Mouse (Mus musculus): ENCODE results near the gene Appl1. TPM values are rescaled to one million over a fixed set of nuclear protein-coding genes. Genes with fewer than 3 reads are reported as not detected.

Gene Appl1
- polyA plus RNA-seq, 1 experiment: 34.7 TPM

DNA sequence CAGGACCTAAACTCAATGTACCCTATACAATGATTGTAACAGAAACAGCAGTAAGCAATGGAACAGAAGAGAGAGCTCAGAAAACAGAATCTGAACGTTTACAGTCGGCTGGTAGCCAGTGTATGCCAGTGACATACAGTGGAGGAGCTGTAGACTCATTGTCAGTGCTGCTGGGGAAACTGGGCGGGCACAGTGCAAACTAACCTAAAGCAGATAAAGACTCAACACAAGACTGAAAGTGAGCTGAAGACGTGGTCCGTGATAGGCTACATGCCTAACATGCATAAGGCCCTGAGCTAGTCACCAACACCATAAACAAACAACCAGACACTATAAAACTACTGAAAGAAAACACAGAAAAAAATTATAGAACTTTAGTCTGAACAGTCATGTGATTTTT lies 89.3 kb downstream of the Appl1 start:
- H3K4me1 ChIP-seq (ENCODE audit: control insufficient read depth, insufficient read depth, low read length): no peaks in the 10 kb centered on the region
- H3K27ac ChIP-seq (ENCODE audit: insufficient read depth, low read length): no peak overlapping the region
- H3K4me3 ChIP-seq (ENCODE audit: insufficient read depth, low read length): no peak overlapping the region
- no peak for TF ChIP-seq CTCF (IDR thresholded peaks at IDR 0.05; ENCODE audit: extremely low read depth, insufficient read depth, low read length)
- no peak for TF ChIP-seq POLR2A (IDR thresholded peaks at IDR 0.05; ENCODE audit: extremely low read depth, insufficient read depth, low read length)

DNA sequence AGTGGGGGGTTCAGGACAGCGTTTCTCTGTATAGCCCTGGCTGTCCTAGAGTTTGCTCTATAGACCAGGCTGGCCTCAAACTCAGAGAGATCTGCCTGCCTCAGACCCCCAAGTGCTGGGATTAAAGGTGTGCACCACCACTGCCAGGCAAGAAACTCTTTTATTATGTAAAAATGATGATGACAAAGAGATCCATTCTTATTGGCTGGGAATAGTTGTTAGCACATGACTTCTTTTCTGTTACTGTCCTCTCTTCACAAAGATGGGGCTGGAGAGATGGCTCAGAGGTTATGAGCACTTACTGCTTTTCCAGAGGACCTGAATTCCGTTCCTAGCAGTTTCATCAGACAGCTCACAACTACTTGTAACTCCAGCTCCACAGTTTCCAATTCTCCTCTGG lies 91.1 kb downstream of the Appl1 start:
- no peak for TF ChIP-seq CTCF (IDR thresholded peaks at IDR 0.05; ENCODE audit: extremely low read depth, insufficient read depth, low read length)
- no peak for TF ChIP-seq POLR2A (IDR thresholded peaks at IDR 0.05; ENCODE audit: extremely low read depth, insufficient read depth, low read length)
- H3K4me3 ChIP-seq (ENCODE audit: insufficient read depth, low read length): no peak overlapping the region
- no peak overlapping the region for H3K27ac ChIP-seq (ENCODE audit: insufficient read depth, low read length)
- no peaks in the 10 kb centered on the region for H3K4me1 ChIP-seq (ENCODE audit: control insufficient read depth, insufficient read depth, low read length)

DNA sequence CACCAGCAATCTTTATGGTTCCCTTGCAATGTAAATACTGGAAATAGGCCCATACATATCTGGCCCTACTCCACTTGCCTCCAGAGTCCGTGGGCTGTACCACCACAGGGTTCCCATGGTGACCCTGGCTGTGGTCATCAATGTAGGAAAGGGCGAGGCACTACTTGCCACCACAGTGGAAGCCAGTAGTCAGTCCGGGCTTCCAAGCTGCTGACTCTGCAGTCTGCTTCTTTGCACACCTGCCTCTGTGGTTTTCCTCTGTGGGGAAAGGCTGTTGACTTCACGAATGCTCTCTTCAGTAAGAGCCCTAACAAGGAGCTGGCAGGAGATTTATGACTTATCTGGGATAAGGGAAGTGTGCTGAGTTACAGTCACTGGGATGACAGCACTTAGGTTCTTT lies 92.3 kb downstream of the Appl1 start:
- TF ChIP-seq POLR2A (IDR thresholded peaks at IDR 0.05; ENCODE audit: extremely low read depth, insufficient read depth, low read length) (no peak), CTCF (IDR thresholded peaks at IDR 0.05; ENCODE audit: extremely low read depth, insufficient read depth, low read length) (no peak)
- H3K27ac ChIP-seq (ENCODE audit: insufficient read depth, low read length): no peak overlapping the region
- H3K4me3 ChIP-seq (ENCODE audit: insufficient read depth, low read length): no peak overlapping the region
- no peaks in the 10 kb centered on the region for H3K4me1 ChIP-seq (ENCODE audit: control insufficient read depth, insufficient read depth, low read length)

Other genes with a start within 250 kb of the Appl1 start
- 0.09 and 0.31 TPM in 2 replicates for gene Asb14, start 76.7 kb downstream of the Appl1 start, polyA plus RNA-seq (2012; rRNA removed)
- gene Hesx1, start 23.2 kb upstream of the Appl1 start, polyA plus RNA-seq (2012; rRNA removed): not detected in 2 replicates
- 1.6 and 1.7 TPM in 2 replicates for gene Il17rd, start 67.7 kb upstream of the Appl1 start, polyA plus RNA-seq (2012; rRNA removed)
- gene Arhgef3, start 143.7 kb upstream of the Appl1 start, polyA plus RNA-seq (2012; rRNA removed): 42.9 and 45.9 TPM in 2 replicates